Mouse (Mus musculus) hindbrain, embryonic 14.5 days (tissue): ENCODE measurements around the gene Jam3. TPM values are rescaled to one million over a fixed set of nuclear protein-coding genes. Genes with fewer than 3 reads are reported as not detected.
A peak's percentile ranks its signal among the peaks of the same experiment; 100 is the strongest.

Source experiments
- ATAC-seq: fragments of 200-750 bp; cut with Nextera tagmentation; 2 replicates; pipeline ENCODE4 v1.8.0; 2017; ENCODE audit warnings: moderate number of reproducible peaks, mild to moderate bottlenecking, moderate TSS enrichment, moderate library complexity; ENCODE audit not compliant: low FRiP score
- DNase-seq: peaks from one replicate; pipeline ENCODE4 v3.0.0-alpha.2; 2015; ENCODE audit warnings: low spot score
- H3K27ac ChIP-seq: fragments of 300-500 bp; sonication (generic); 2 replicates; pipeline ENCODE4 v1.5.1; 2014; ENCODE audit warnings: mild to moderate bottlenecking, moderate library complexity
- H3K27me3 ChIP-seq: fragments of 300-500 bp; sonication (generic); 2 replicates; pipeline ENCODE4 v1.6.1; 2014; ENCODE audit warnings: mild to moderate bottlenecking, low read length, mixed read lengths; ENCODE audit not compliant: control insufficient read depth, insufficient read depth
- H3K36me3 ChIP-seq: fragments of 300-500 bp; sonication (generic); replicated peaks from 2 replicates; pipeline ENCODE4 v1.6.1; 2014; ENCODE audit not compliant: control insufficient read depth, insufficient read depth
- H3K4me1 ChIP-seq: fragments of 300-500 bp; sonication (generic); replicated peaks from 2 replicates; pipeline ENCODE4 v1.6.1; 2014; ENCODE audit warnings: antibody characterized with exemption, low read length, mixed read lengths; ENCODE audit not compliant: control insufficient read depth, insufficient read depth
- H3K4me2 ChIP-seq: fragments of 300-500 bp; sonication (generic); replicated peaks from 2 replicates; pipeline ENCODE4 v1.6.1; 2014; ENCODE audit warnings: mild to moderate bottlenecking, moderate library complexity
- H3K4me3 ChIP-seq: fragments of 300-500 bp; sonication (generic); replicated peaks from 2 replicates; pipeline ENCODE4 v1.5.1; 2014; ENCODE audit warnings: mild to moderate bottlenecking, low read length
- H3K9ac ChIP-seq: fragments of 300-500 bp; sonication (generic); 2 replicates; pipeline ENCODE4 v1.6.1; 2014
- H3K9me3 ChIP-seq: fragments of 300-500 bp; sonication (generic); 2 replicates; pipeline ENCODE4 v1.6.1; 2016; ENCODE audit warnings: low read length; ENCODE audit not compliant: control insufficient read depth
- WGBS: fragments of 180-500 bp; shearing (Covaris S2); extraction: QIAGEN DNeasy Blood & Tissue Kit; methylation state at CpG from one replicate; pipeline ENCODE4 v1.1.7; 2014; 5-methylcytosine and 5-hydroxymethylcytosine counted together
- polyA plus RNA-seq: library from polyadenylated mRNA; unstranded; fragments of >200 nt; fragmentation: Nextera tagmentation; extraction: Ambion mirVana; gene quantifications from 2 replicates; pipeline ENCODE4 v1.2.1, GENCODE M21; 2014

Jam3 gene
- polyA plus RNA-seq, 1 experiment from 2014 or later = 46.1 TPM

GRCm38 (mm10) chr9:27190461-27190860 lies 35.2 kb upstream of the Jam3 start:
- Histone ChIP-seq H3K27ac (no peak overlapping the region), H3K9me3 (no peaks in the 10 kb centered on the region), H3K36me3 (no peaks in the 10 kb centered on the region), H3K27me3 (no peaks in the 10 kb centered on the region), H3K4me3 (no peak overlapping the region), H3K4me2 (no peak overlapping the region), H3K4me1 (peaks cover 35% of the 10 kb centered on the region), H3K9ac (no peak overlapping the region)
- no peak for ATAC-seq
- DNase-seq = no peak
- 84% methylated on average over 8 of the region's 8 CpGs for WGBS

- Histone ChIP-seq H3K27me3 (no peaks in the 10 kb centered on the region), H3K36me3 (no peaks in the 10 kb centered on the region), H3K27ac (no peak overlapping the region), H3K9ac (no peak overlapping the region), H3K9me3 (no peaks in the 10 kb centered on the region), H3K4me3 (no peak overlapping the region), H3K4me2 (no peak overlapping the region), H3K4me1 (peaks cover 37% of the 10 kb centered on the region)
- no peak for ATAC-seq
- no peak for DNase-seq
- 70% methylated on average over 2 of the region's 2 CpGs for WGBS
Observed at GRCm38 (mm10) chr9:27189306-27189705, 34.1 kb upstream of the Jam3 start.

GRCm38 (mm10) chr9:27188677-27189241 lies 33.5 kb upstream of the Jam3 start:
- Histone ChIP-seq H3K27ac (no peak overlapping the region), H3K9ac (no peak overlapping the region), H3K27me3 (no peaks in the 10 kb centered on the region), H3K4me3 (no peak overlapping the region), H3K36me3 (no peaks in the 10 kb centered on the region), H3K4me2 (no peak overlapping the region), H3K4me1 (peaks cover 37% of the 10 kb centered on the region), H3K9me3 (no peaks in the 10 kb centered on the region)
- WGBS = 78% methylated on average over 7 of the region's 7 CpGs
- DNase-seq (no peak), ATAC-seq (no peak)

GRCm38 (mm10) chr9:27185820-27186219 lies 30.6 kb upstream of the Jam3 start:
- H3K9me3 ChIP-seq = no peaks in the 10 kb centered on the region
- ATAC-seq = 0 out of 2 replicates have a peak, but pooled peaks have one; percentile 29
- peak overlapping the region; percentile 12; the same call in 1 of the 2 replicates for H3K9ac ChIP-seq
- no peak overlapping the region for H3K4me2 ChIP-seq
- no peaks in the 10 kb centered on the region for H3K36me3 ChIP-seq
- H3K27me3 ChIP-seq = no peaks in the 10 kb centered on the region
- H3K4me3 ChIP-seq = no peak overlapping the region
- peaks cover 13% of the 10 kb centered on the region for H3K4me1 ChIP-seq
- H3K27ac ChIP-seq = peak overlapping the region; percentile 27; the same call in 1 of the 2 replicates
- DNase-seq = peak; percentile 45

GRCm38 (mm10) chr9:27182087-27182486 lies 26.9 kb upstream of the Jam3 start:
- H3K4me2 ChIP-seq = no peak overlapping the region
- H3K9ac ChIP-seq = no peak overlapping the region
- no peaks in the 10 kb centered on the region for H3K36me3 ChIP-seq
- peaks cover 8% of the 10 kb centered on the region for H3K4me1 ChIP-seq
- WGBS = 87% methylated on average over 5 of the region's 5 CpGs
- H3K27me3 ChIP-seq = no peaks in the 10 kb centered on the region
- H3K4me3 ChIP-seq = no peak overlapping the region
- H3K9me3 ChIP-seq = no peaks in the 10 kb centered on the region
- DNase-seq (no peak), ATAC-seq (no peak)
- H3K27ac ChIP-seq = no peak overlapping the region

- ATAC-seq (no peak), DNase-seq (no peak)
- 56% methylated on average over 3 of the region's 3 CpGs for WGBS
- Histone ChIP-seq H3K27ac (no peak overlapping the region), H3K36me3 (no peaks in the 10 kb centered on the region), H3K4me3 (no peak overlapping the region), H3K4me1 (peaks cover 2% of the 10 kb centered on the region), H3K27me3 (no peaks in the 10 kb centered on the region), H3K9ac (no peak overlapping the region), H3K9me3 (no peaks in the 10 kb centered on the region), H3K4me2 (no peak overlapping the region)
Observed at GRCm38 (mm10) chr9:27180492-27180891, 25.3 kb upstream of the Jam3 start.

GRCm38 (mm10) chr9:27178935-27179334 lies 23.7 kb upstream of the Jam3 start:
- Histone ChIP-seq H3K4me1 (no peaks in the 10 kb centered on the region; the same call in 1 of the 2 replicates), H3K27me3 (no peaks in the 10 kb centered on the region), H3K27ac (no peak overlapping the region), H3K9ac (no peak overlapping the region), H3K4me3 (no peak overlapping the region), H3K36me3 (no peaks in the 10 kb centered on the region), H3K9me3 (no peaks in the 10 kb centered on the region), H3K4me2 (no peak overlapping the region)
- DNase-seq (no peak), ATAC-seq (no peak)
- WGBS = 87% methylated on average over 4 of the region's 4 CpGs

GRCm38 (mm10) chr9:27176154-27176553 lies 20.9 kb upstream of the Jam3 start:
- no peaks in the 10 kb centered on the region for H3K9me3 ChIP-seq
- H3K4me1 ChIP-seq = no peaks in the 10 kb centered on the region; the same call in 1 of the 2 replicates
- no peak overlapping the region for H3K9ac ChIP-seq
- H3K36me3 ChIP-seq = no peaks in the 10 kb centered on the region
- WGBS = 0% methylated on average over 2 of the region's 2 CpGs
- H3K27ac ChIP-seq = no peak overlapping the region
- H3K27me3 ChIP-seq = no peaks in the 10 kb centered on the region
- H3K4me2 ChIP-seq = no peak overlapping the region
- ATAC-seq = peak; percentile 75
- H3K4me3 ChIP-seq = no peak overlapping the region
- peak; percentile 87 for DNase-seq

GRCm38 (mm10) chr9:27175682-27176081 lies 20.5 kb upstream of the Jam3 start:
- WGBS = 89% methylated on average over 6 of the region's 6 CpGs
- no peaks in the 10 kb centered on the region for H3K9me3 ChIP-seq
- peak; percentile 25; the same call in 1 of the 2 replicates for ATAC-seq

GRCm38 (mm10) chr9:27175241-27175640 lies 20.0 kb upstream of the Jam3 start:
- ATAC-seq = no peak
- no peaks in the 10 kb centered on the region for H3K27me3 ChIP-seq
- WGBS = 91% methylated on average over 13 of the region's 13 CpGs
- H3K4me1 ChIP-seq = no peaks in the 10 kb centered on the region; the same call in 1 of the 2 replicates
- DNase-seq = no peak
- H3K9me3 ChIP-seq = no peaks in the 10 kb centered on the region
- H3K4me3 ChIP-seq = no peak overlapping the region
- H3K27ac ChIP-seq = no peak overlapping the region
- no peaks in the 10 kb centered on the region for H3K36me3 ChIP-seq
- H3K4me2 ChIP-seq = no peak overlapping the region
- no peak overlapping the region for H3K9ac ChIP-seq

More at GRCm38 (mm10) chr9:27175682-27176081, 20.5 kb upstream of the Jam3 start:
- Histone ChIP-seq H3K4me3 (no peak overlapping the region), H3K27me3 (no peaks in the 10 kb centered on the region), H3K36me3 (no peaks in the 10 kb centered on the region), H3K4me2 (no peak overlapping the region), H3K27ac (no peak overlapping the region), H3K4me1 (no peaks in the 10 kb centered on the region; the same call in 1 of the 2 replicates), H3K9ac (no peak overlapping the region)
- DNase-seq = no peak
